8 mouse cellular contexts compared by ENCODE assay signal in the genomic region with DNA sequence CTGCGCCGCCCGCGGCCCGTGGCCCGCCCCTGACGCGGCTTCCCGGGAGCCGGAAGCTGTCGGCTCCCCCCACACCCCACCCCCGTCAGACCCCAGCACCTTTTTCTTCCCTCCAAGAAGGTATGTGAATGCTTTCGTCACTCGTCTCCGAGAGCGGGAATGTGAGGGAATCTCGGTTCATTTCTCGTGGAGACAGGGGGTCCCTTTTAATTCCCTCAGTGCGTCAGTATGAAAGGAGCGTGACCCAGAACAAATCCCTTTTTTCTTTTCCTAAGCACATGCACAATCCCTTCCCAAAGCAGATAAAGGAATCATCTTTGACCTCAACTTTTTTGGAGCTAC. TPM values are rescaled to one million over a fixed set of nuclear protein-coding genes. Genes with fewer than 3 reads are reported as not detected.
A peak's percentile ranks its signal among the peaks of the same experiment; 100 is the strongest.
DNase-seq lines count a peak whose midpoint lies in the region; ATAC-seq lines count a peak whose summit lies in the region.

No protein-coding gene starts in this region.

- H3K4me2 ChIP-seq in kidney, embryonic 15.5 days, result peak overlapping the region; percentile 86
- H3K4me2 ChIP-seq in hindbrain, embryonic 15.5 days, result peak overlapping the region; percentile 76
- H3K4me2 ChIP-seq in midbrain, embryonic 16.5 days (ENCODE audit: low read length), result peak overlapping the region; percentile 50

- no peaks in the 10 kb centered on the region for H3K9me3 ChIP-seq in kidney, embryonic 15.5 days (replicated peaks)
- H3K9me3 ChIP-seq in hindbrain, embryonic 15.5 days, result no peaks in the 10 kb centered on the region
- H3K9me3 ChIP-seq in midbrain, embryonic 16.5 days (replicated peaks; ENCODE audit: control insufficient read depth, low read length, poor library complexity, severe bottlenecking), result no peaks in the 10 kb centered on the region

- H3K9ac ChIP-seq in kidney, embryonic 15.5 days, result peak overlapping the region; percentile 94
- H3K9ac ChIP-seq in hindbrain, embryonic 15.5 days, result peak overlapping the region; percentile 98
- H3K9ac ChIP-seq in midbrain, embryonic 16.5 days (ENCODE audit: low read depth, low read length), result peak overlapping the region; percentile 94

- under 1% methylated on average over 20 of the region's 20 CpGs for whole genome bisulfite sequencing in kidney, embryonic 15.5 days
- WGBS in hindbrain, embryonic 15.5 days, result 0% methylated on average over 20 of the region's 20 CpGs
- WGBS in midbrain, embryonic 16.5 days, result under 1% methylated on average over 12 of the region's 20 CpGs

- peak overlapping the region; percentile 97 for H3K27ac ChIP-seq in kidney, embryonic 15.5 days
- H3K27ac ChIP-seq in hindbrain, embryonic 15.5 days (replicated peaks), result peak overlapping the region; percentile 97
- peak overlapping the region; percentile 94 for H3K27ac ChIP-seq in midbrain, embryonic 16.5 days (ENCODE audit: low read length)

- H3K4me3 ChIP-seq in kidney, embryonic 15.5 days (replicated peaks), result peak overlapping the region; percentile 94
- H3K4me3 ChIP-seq in hindbrain, embryonic 15.5 days, result peak overlapping the region; percentile 98
- peak overlapping the region; percentile 77 for H3K4me3 ChIP-seq in midbrain, embryonic 16.5 days (ENCODE audit: low read depth, low read length)

- no peaks in the 10 kb centered on the region for H3K36me3 ChIP-seq in kidney, embryonic 15.5 days
- H3K36me3 ChIP-seq in hindbrain, embryonic 15.5 days, result no peaks in the 10 kb centered on the region
- H3K36me3 ChIP-seq in midbrain, embryonic 16.5 days (ENCODE audit: control insufficient read depth, insufficient read depth, low read length), result no peaks in the 10 kb centered on the region

- ATAC-seq in kidney, embryonic 15.5 days (replicated peaks; ENCODE audit: low FRiP score), result no peak; the same call in 1 of the 2 replicates
- no peak for ATAC-seq in hindbrain, embryonic 15.5 days (ENCODE audit: low FRiP score, low read depth)
- ATAC-seq in midbrain, embryonic 16.5 days, result no peak

- DNase-seq in kidney, postnatal 4 days, result no peak
- peak; percentile 83 for DNase-seq in embryo, embryonic 10.5 days (ENCODE audit: low spot score)
- no peak for DNase-seq in gastrocnemius, postnatal 25 days
- DNase-seq in left cerebral cortex, adult 9 months (ENCODE audit: low spot score in 2 of 2), result no peak
- DNase-seq in adrenal gland, adult (ENCODE audit: inconsistent age in 2 of 2, low spot score in 1 of 2), result no peak

- no peaks in the 10 kb centered on the region for H3K27me3 ChIP-seq in kidney, embryonic 15.5 days
- H3K27me3 ChIP-seq in hindbrain, embryonic 15.5 days, result no peaks in the 10 kb centered on the region
- H3K27me3 ChIP-seq in midbrain, embryonic 16.5 days (ENCODE audit: control insufficient read depth, insufficient read depth, low read depth, low read length), result no peaks in the 10 kb centered on the region

- H3K4me1 ChIP-seq in kidney, embryonic 15.5 days, result peaks cover 2% of the 10 kb centered on the region; the same call in 1 of the 2 replicates
- peaks cover 14% of the 10 kb centered on the region for H3K4me1 ChIP-seq in hindbrain, embryonic 15.5 days (replicated peaks)
- peaks cover 8% of the 10 kb centered on the region for H3K4me1 ChIP-seq in midbrain, embryonic 16.5 days (ENCODE audit: control insufficient read depth, insufficient read depth, low read length)

RNA-seq across cellular contexts. Expression of a gene that starts 0.2 kb away (rescaled TPM):
- 4.7 and 6.1 TPM in 2 replicates for polyA plus RNA-seq in kidney, embryonic 15.5 days (2015; fragmentation: Nextera tagmentation; extraction: Ambion mirVana)
- polyA plus RNA-seq in hindbrain, embryonic 15.5 days (2015; fragmentation: Nextera tagmentation; extraction: Ambion mirVana), result 5.2 and 6.6 TPM in 2 replicates
- polyA plus RNA-seq in midbrain, embryonic 16.5 days (2015; fragmentation: Nextera tagmentation; extraction: Ambion mirVana), result 5.7 and 6.3 TPM in 2 replicates
- total RNA-seq in gastrocnemius, postnatal 25 days (2021), result 10 to 100 TPM; 35.0 to 43.7 TPM

RNA-seq across cellular contexts. Expression of a gene that starts 52.6 kb away (rescaled TPM):
- 162 and 177 TPM in 2 replicates for polyA plus RNA-seq in kidney, embryonic 15.5 days (2015; fragmentation: Nextera tagmentation; extraction: Ambion mirVana)
- polyA plus RNA-seq in hindbrain, embryonic 15.5 days (2015; fragmentation: Nextera tagmentation; extraction: Ambion mirVana), result 146 and 156 TPM in 2 replicates
- polyA plus RNA-seq in midbrain, embryonic 16.5 days (2015; fragmentation: Nextera tagmentation; extraction: Ambion mirVana), result 177 and 189 TPM in 2 replicates
- 10 to 100 TPM; 39.4 to 44.8 TPM for total RNA-seq in gastrocnemius, postnatal 25 days (2021)

RNA-seq across cellular contexts. Expression of a gene that starts 53.6 kb away (rescaled TPM):
- polyA plus RNA-seq in kidney, embryonic 15.5 days (2015; fragmentation: Nextera tagmentation; extraction: Ambion mirVana), result 111 and 112 TPM in 2 replicates
- 67.3 and 71.5 TPM in 2 replicates for polyA plus RNA-seq in hindbrain, embryonic 15.5 days (2015; fragmentation: Nextera tagmentation; extraction: Ambion mirVana)
- polyA plus RNA-seq in midbrain, embryonic 16.5 days (2015; fragmentation: Nextera tagmentation; extraction: Ambion mirVana), result 66.3 and 69.0 TPM in 2 replicates
- total RNA-seq in gastrocnemius, postnatal 25 days (2021), result 10 to 100 TPM; 12.0 to 15.1 TPM
